Mouse (Mus musculus): ENCODE results near the gene Esrp2. TPM values are rescaled to one million over a fixed set of nuclear protein-coding genes. Genes with fewer than 3 reads are reported as not detected.

Gene Esrp2
- total RNA-seq, 2 experiments from 2014 or later = 0.41 TPM; not detected in 1

- intact Hi-C loops (cut with DNase I) = loop anchor here (1.0 kb wide), 2 partner anchors 9 to 20 kb away; no protein-coding TSS in a partner anchor
- Histone ChIP-seq H3K27ac (no peak overlapping the region), H3K4me3 (no peak overlapping the region)
- DNase-seq (ENCODE audit: extremely low spot score in 1 of 2, low spot score in 2 of 2) = no peak
- TF ChIP-seq CTCF (IDR thresholded peaks at IDR 0.05) = no peak
Measured at GRCm38 (mm10) chr8:106108729-106109128, 28.0 kb downstream of the Esrp2 start.

- peak in 1 of 2 experiments; percentile 29 for DNase-seq (ENCODE audit: extremely low spot score in 1 of 2, low spot score in 2 of 2)
- intact Hi-C loops (cut with DNase I) = loop anchor here (1.0 kb wide), 2 partner anchors 9 to 20 kb away; no protein-coding TSS in a partner anchor
Measured at GRCm38 (mm10) chr8:106108080-106108479, 28.7 kb downstream of the Esrp2 start.

DNA sequence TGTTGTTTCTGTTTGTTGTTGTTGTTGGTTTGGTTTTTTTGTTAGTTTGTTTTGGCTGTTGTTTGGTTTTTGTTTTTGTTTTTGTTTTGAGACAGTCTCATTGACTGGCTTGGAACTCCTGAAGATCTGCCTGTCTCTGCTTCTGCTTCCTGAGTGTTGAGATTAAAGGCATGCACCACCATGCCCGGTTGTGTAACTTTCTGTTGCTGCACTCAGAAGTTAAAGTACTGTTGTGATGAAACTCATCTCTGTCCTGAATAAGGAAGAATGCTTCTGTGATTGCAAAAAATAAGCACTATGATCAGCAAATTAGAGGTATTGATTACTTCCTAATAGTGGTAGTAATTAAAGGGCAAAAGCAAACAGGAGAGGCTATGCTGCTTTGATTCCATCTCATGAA, 30.6 kb downstream of the Esrp2 start:
- no peak for DNase-seq (ENCODE audit: extremely low spot score in 1 of 2, low spot score in 2 of 2)
- Histone ChIP-seq H3K27ac (no peak overlapping the region), H3K4me3 (no peak overlapping the region)
- no peak for TF ChIP-seq CTCF (IDR thresholded peaks at IDR 0.05)
- intact Hi-C loops (cut with DNase I) = no loop called here

More at GRCm38 (mm10) chr8:106108080-106108479, 28.7 kb downstream of the Esrp2 start:
- Histone ChIP-seq H3K27ac (no peak overlapping the region), H3K4me3 (no peak overlapping the region)
- TF ChIP-seq CTCF (IDR thresholded peaks at IDR 0.05) = no peak

GRCm38 (mm10) chr8:106103888-106104287, 32.9 kb downstream of the Esrp2 start:
- H3K27ac ChIP-seq = no peak overlapping the region
- no peak overlapping the region for H3K4me3 ChIP-seq
- DNase-seq (ENCODE audit: extremely low spot score in 1 of 2, low spot score in 2 of 2) = no peak
- TF ChIP-seq CTCF (IDR thresholded peaks at IDR 0.05) = no peak
- intact Hi-C loops (cut with DNase I) = no loop called here

GRCm38 (mm10) chr8:106102321-106102720, 34.5 kb downstream of the Esrp2 start:
- no peak overlapping the region for H3K4me3 ChIP-seq
- no peak for TF ChIP-seq CTCF (IDR thresholded peaks at IDR 0.05)
- no peak for DNase-seq (ENCODE audit: extremely low spot score in 1 of 2, low spot score in 2 of 2)
- intact Hi-C loops (cut with DNase I) = no loop called here
- no peak overlapping the region for H3K27ac ChIP-seq

Other genes with a start within 250 kb of the Esrp2 start
- 1 to 10 TPM; 3.5 to 3.7 TPM for gene Nrn1l, start 243.4 kb downstream of the Esrp2 start, total RNA-seq (2021)
- 1 to 10 TPM; 6.6 to 8.7 TPM for gene Pskh1, start 236.5 kb downstream of the Esrp2 start, total RNA-seq (2021)
- gene Ctrl, start 203.1 kb downstream of the Esrp2 start, total RNA-seq (2021) = 1 to 10 TPM; 1.5 to 2.6 TPM
- 10 to 100 TPM; 90.3 to 91.9 TPM for gene Psmb10, start 198.5 kb downstream of the Esrp2 start, total RNA-seq (2021)
- gene Lcat, start 193.6 kb downstream of the Esrp2 start, total RNA-seq (2021) = 10 to 100 TPM; 25.3 to 25.8 TPM
- gene Slc12a4, start 170.9 kb downstream of the Esrp2 start, total RNA-seq (2021) = 10 to 100 TPM; 18.2 to 19.8 TPM
- not detected for gene Dpep3, start 157.5 kb downstream of the Esrp2 start, total RNA-seq (2021)
- 10 to 100 TPM; 19.7 to 21.9 TPM for gene Dus2, start 145.6 kb downstream of the Esrp2 start, total RNA-seq (2021)
- gene Dpep2nb, start 131.0 kb downstream of the Esrp2 start, total RNA-seq (2021) = not detected
- 10 to 100 TPM; 14.1 to 14.9 TPM for gene Ddx28, start 125.1 kb downstream of the Esrp2 start, total RNA-seq (2021)
- gene Nfatc3, start 78.1 kb downstream of the Esrp2 start, total RNA-seq (2021) = 10 to 100 TPM; 12.1 to 13.4 TPM
- 10 to 100 TPM; 24.4 to 24.8 TPM for gene Pla2g15, start 13.4 kb upstream of the Esrp2 start, total RNA-seq (2021)
- 10 to 100 TPM; 24.9 to 26.5 TPM for gene Slc7a6, start 31.9 kb upstream of the Esrp2 start, total RNA-seq (2021)
- gene Slc7a6os, start 74.0 kb upstream of the Esrp2 start, total RNA-seq (2021) = 10 to 100 TPM; 28.5 to 29.4 TPM
- 10 to 100 TPM; 36.5 to 39.4 TPM for gene Prmt7, start 74.0 kb upstream of the Esrp2 start, total RNA-seq (2021)
- gene Smpd3, start 201.0 kb upstream of the Esrp2 start, total RNA-seq (2021) = 10 to 100 TPM; 52.6 to 59.1 TPM